Mouse (Mus musculus) hindbrain, embryonic 16.5 days (tissue): Measurements from ENCODE around the gene Abcd1. TPM values are rescaled to one million over a fixed set of nuclear protein-coding genes. Genes with fewer than 3 reads are reported as not detected.

Experiments
- polyA plus RNA-seq: library from polyadenylated mRNA; unstranded; fragments of >200 nt; fragmentation: Nextera tagmentation; extraction: Ambion mirVana; gene quantifications from 2 replicates; pipeline ENCODE4 v1.2.1, GENCODE M21; 2015

Gene Abcd1
- polyA plus RNA-seq, 1 experiment from 2014 or later = 13.2 TPM

Other genes starting within 250 kb of the Abcd1 start
- 23.2 and 40.9 TPM in 2 replicates for gene Bgn, start 233.0 kb upstream of the Abcd1 start, polyA plus RNA-seq
- gene Atp2b3, start 213.5 kb upstream of the Abcd1 start, polyA plus RNA-seq = 8.9 and 9.1 TPM in 2 replicates
- 0.67 and 0.84 TPM in 2 replicates for gene Dusp9, start 77.2 kb upstream of the Abcd1 start, polyA plus RNA-seq
- 176 and 194 TPM in 2 replicates for gene Pnck, start 56.5 kb upstream of the Abcd1 start, polyA plus RNA-seq
- 6.0 and 7.1 TPM in 2 replicates for gene Slc6a8, start 43.4 kb upstream of the Abcd1 start, polyA plus RNA-seq
- 144 and 154 TPM in 2 replicates for gene Bcap31, start 422 bp upstream of the Abcd1 start, polyA plus RNA-seq
- 0.90 and 1.2 TPM in 2 replicates for gene Plxnb3, start 40.5 kb downstream of the Abcd1 start, polyA plus RNA-seq
- 1.9 and 4.4 TPM in 2 replicates for gene Srpk3, start 57.8 kb downstream of the Abcd1 start, polyA plus RNA-seq
- 275 and 285 TPM in 2 replicates for gene Idh3g, start 70.3 kb downstream of the Abcd1 start, polyA plus RNA-seq
- gene Ssr4, start 70.4 kb downstream of the Abcd1 start, polyA plus RNA-seq = 145 and 162 TPM in 2 replicates
- 3.1 and 4.0 TPM in 2 replicates for gene Pdzd4, start 108.4 kb downstream of the Abcd1 start, polyA plus RNA-seq
- 0.11 and 0.20 TPM in 2 replicates for gene Avpr2, start 175.5 kb downstream of the Abcd1 start, polyA plus RNA-seq
- 109 and 139 TPM in 2 replicates for gene L1cam, start 179.5 kb downstream of the Abcd1 start, polyA plus RNA-seq
- gene Arhgap4, start 205.3 kb downstream of the Abcd1 start, polyA plus RNA-seq = 2.7 TPM in 2 replicates
- gene Naa10, start 205.3 kb downstream of the Abcd1 start, polyA plus RNA-seq = 89.5 and 92.9 TPM in 2 replicates
- gene Renbp, start 214.3 kb downstream of the Abcd1 start, polyA plus RNA-seq = 15.2 and 16.8 TPM in 2 replicates
- gene Hcfc1, start 249.8 kb downstream of the Abcd1 start, polyA plus RNA-seq = 38.1 and 44.2 TPM in 2 replicates